Mouse (Mus musculus): ENCODE data around the gene Hoxd8. TPM values are rescaled to one million over a fixed set of nuclear protein-coding genes. Genes with fewer than 3 reads are reported as not detected.

Hoxd8 gene
- polyA plus RNA-seq, 1 experiment from 2014 or later, result 0.42 TPM

DNA sequence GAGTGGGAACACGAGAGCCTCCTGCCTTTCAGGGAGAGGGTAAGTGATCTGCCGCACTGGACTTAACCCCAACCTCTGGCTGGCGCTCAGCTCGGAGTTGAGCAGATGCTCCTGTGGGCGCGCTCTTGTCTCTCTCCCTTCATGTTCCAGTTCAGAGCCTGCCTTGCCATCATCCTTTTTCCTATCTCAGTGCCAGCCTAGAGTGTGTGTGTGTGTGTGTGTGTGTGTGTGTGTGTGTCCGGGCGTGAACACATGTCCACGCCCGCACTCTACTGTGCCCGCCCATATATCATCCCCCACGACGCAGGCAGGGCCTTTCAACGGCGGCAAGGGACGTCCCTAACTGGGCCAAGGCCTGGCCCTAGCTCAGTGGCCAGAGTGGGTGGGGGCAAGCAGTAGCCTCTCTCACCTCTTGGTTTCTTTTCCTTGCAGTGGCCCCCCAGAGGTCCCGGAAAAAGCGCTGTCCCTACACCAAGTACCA is 20.9 kb upstream of the Hoxd8 start:
- 2% methylated on average over 18 of the region's 18 CpGs for WGBS
- Histone ChIP-seq H3K4me3 (ENCODE audit: low read length) (no peak overlapping the region), H3K9me3 (replicated peaks; ENCODE audit: control insufficient read depth, low read length) (no peaks in the 10 kb centered on the region), H3K36me3 (ENCODE audit: control insufficient read depth, insufficient read depth) (no peaks in the 10 kb centered on the region), H3K27me3 (ENCODE audit: control insufficient read depth, insufficient read depth, low read length) (peaks cover 91% of the 10 kb centered on the region), H3K4me1 (ENCODE audit: control insufficient read depth, insufficient read depth, low read length) (no peaks in the 10 kb centered on the region), H3K4me2 (ENCODE audit: low read depth, low read length) (no peak overlapping the region), H3K9ac (ENCODE audit: low read length) (no peak overlapping the region), H3K27ac (ENCODE audit: low read length) (no peak overlapping the region)
- no peak for ATAC-seq (replicated peaks; ENCODE audit: extremely low read depth, insufficient read depth, low FRiP score)

GRCm38 (mm10) chr2:74684106-74684505 is 20.3 kb upstream of the Hoxd8 start:
- Histone ChIP-seq H3K4me3 (ENCODE audit: low read length) (no peak overlapping the region), H3K4me1 (ENCODE audit: control insufficient read depth, insufficient read depth, low read length) (no peaks in the 10 kb centered on the region), H3K36me3 (ENCODE audit: control insufficient read depth, insufficient read depth) (no peaks in the 10 kb centered on the region), H3K9me3 (replicated peaks; ENCODE audit: control insufficient read depth, low read length) (no peaks in the 10 kb centered on the region), H3K27me3 (ENCODE audit: control insufficient read depth, insufficient read depth, low read length) (peaks cover 89% of the 10 kb centered on the region), H3K4me2 (ENCODE audit: low read depth, low read length) (no peak overlapping the region), H3K9ac (ENCODE audit: low read length) (no peak overlapping the region), H3K27ac (ENCODE audit: low read length) (no peak overlapping the region)
- WGBS, result 3% methylated on average over 12 of the region's 12 CpGs
- no peak for ATAC-seq (replicated peaks; ENCODE audit: extremely low read depth, insufficient read depth, low FRiP score)

- peaks cover 89% of the 10 kb centered on the region for H3K27me3 ChIP-seq (ENCODE audit: control insufficient read depth, insufficient read depth, low read length)
- no peak overlapping the region for H3K4me3 ChIP-seq (ENCODE audit: low read length)
- ATAC-seq (replicated peaks; ENCODE audit: extremely low read depth, insufficient read depth, low FRiP score), result no peak
- H3K36me3 ChIP-seq (ENCODE audit: control insufficient read depth, insufficient read depth), result no peaks in the 10 kb centered on the region
- no peaks in the 10 kb centered on the region for H3K4me1 ChIP-seq (ENCODE audit: control insufficient read depth, insufficient read depth, low read length)
- H3K9me3 ChIP-seq (replicated peaks; ENCODE audit: control insufficient read depth, low read length), result no peaks in the 10 kb centered on the region
- no peak overlapping the region for H3K9ac ChIP-seq (ENCODE audit: low read length)
- WGBS, result 13% methylated on average over 4 of the region's 4 CpGs
- H3K4me2 ChIP-seq (ENCODE audit: low read depth, low read length), result no peak overlapping the region
- H3K27ac ChIP-seq (ENCODE audit: low read length), result no peak overlapping the region
These were observed 19.3 kb upstream of the Hoxd8 start for GRCm38 (mm10) chr2:74685059-74685603.

GRCm38 (mm10) chr2:74686301-74686987 is 18.0 kb upstream of the Hoxd8 start:
- ATAC-seq (replicated peaks; ENCODE audit: extremely low read depth, insufficient read depth, low FRiP score), result no peak
- Histone ChIP-seq H3K4me3 (ENCODE audit: low read length) (no peak overlapping the region), H3K9ac (ENCODE audit: low read length) (no peak overlapping the region), H3K36me3 (ENCODE audit: control insufficient read depth, insufficient read depth) (no peaks in the 10 kb centered on the region), H3K9me3 (replicated peaks; ENCODE audit: control insufficient read depth, low read length) (no peaks in the 10 kb centered on the region; the same call in 1 of the 2 replicates), H3K27me3 (ENCODE audit: control insufficient read depth, insufficient read depth, low read length) (peaks cover 83% of the 10 kb centered on the region), H3K4me1 (ENCODE audit: control insufficient read depth, insufficient read depth, low read length) (no peaks in the 10 kb centered on the region), H3K4me2 (ENCODE audit: low read depth, low read length) (no peak overlapping the region), H3K27ac (ENCODE audit: low read length) (no peak overlapping the region)
- WGBS, result 7% methylated on average over 17 of the region's 17 CpGs

GRCm38 (mm10) chr2:74686988-74687697 is 17.3 kb upstream of the Hoxd8 start:
- ATAC-seq (replicated peaks; ENCODE audit: extremely low read depth, insufficient read depth, low FRiP score), result no peak
- Histone ChIP-seq H3K36me3 (ENCODE audit: control insufficient read depth, insufficient read depth) (no peaks in the 10 kb centered on the region), H3K9ac (ENCODE audit: low read length) (no peak overlapping the region), H3K27ac (ENCODE audit: low read length) (no peak overlapping the region), H3K4me3 (ENCODE audit: low read length) (no peak overlapping the region), H3K4me1 (ENCODE audit: control insufficient read depth, insufficient read depth, low read length) (no peaks in the 10 kb centered on the region), H3K4me2 (ENCODE audit: low read depth, low read length) (no peak overlapping the region), H3K9me3 (replicated peaks; ENCODE audit: control insufficient read depth, low read length) (no peaks in the 10 kb centered on the region; the same call in 1 of the 2 replicates), H3K27me3 (ENCODE audit: control insufficient read depth, insufficient read depth, low read length) (peaks cover 83% of the 10 kb centered on the region)
- 2% methylated on average over 27 of the region's 27 CpGs for WGBS

- H3K4me1 ChIP-seq (ENCODE audit: control insufficient read depth, insufficient read depth, low read length), result no peaks in the 10 kb centered on the region
- H3K36me3 ChIP-seq (ENCODE audit: control insufficient read depth, insufficient read depth), result no peaks in the 10 kb centered on the region
- H3K4me3 ChIP-seq (ENCODE audit: low read length), result no peak overlapping the region
- WGBS, result 1% methylated on average over 31 of the region's 31 CpGs
- peaks cover 83% of the 10 kb centered on the region for H3K27me3 ChIP-seq (ENCODE audit: control insufficient read depth, insufficient read depth, low read length)
- ATAC-seq (replicated peaks; ENCODE audit: extremely low read depth, insufficient read depth, low FRiP score), result no peak
- H3K27ac ChIP-seq (ENCODE audit: low read length), result no peak overlapping the region
- no peaks in the 10 kb centered on the region; the same call in 1 of the 2 replicates for H3K9me3 ChIP-seq (replicated peaks; ENCODE audit: control insufficient read depth, low read length)
- no peak overlapping the region for H3K4me2 ChIP-seq (ENCODE audit: low read depth, low read length)
- no peak overlapping the region for H3K9ac ChIP-seq (ENCODE audit: low read length)
These were observed 16.5 kb upstream of the Hoxd8 start for GRCm38 (mm10) chr2:74687698-74688555.

DNA sequence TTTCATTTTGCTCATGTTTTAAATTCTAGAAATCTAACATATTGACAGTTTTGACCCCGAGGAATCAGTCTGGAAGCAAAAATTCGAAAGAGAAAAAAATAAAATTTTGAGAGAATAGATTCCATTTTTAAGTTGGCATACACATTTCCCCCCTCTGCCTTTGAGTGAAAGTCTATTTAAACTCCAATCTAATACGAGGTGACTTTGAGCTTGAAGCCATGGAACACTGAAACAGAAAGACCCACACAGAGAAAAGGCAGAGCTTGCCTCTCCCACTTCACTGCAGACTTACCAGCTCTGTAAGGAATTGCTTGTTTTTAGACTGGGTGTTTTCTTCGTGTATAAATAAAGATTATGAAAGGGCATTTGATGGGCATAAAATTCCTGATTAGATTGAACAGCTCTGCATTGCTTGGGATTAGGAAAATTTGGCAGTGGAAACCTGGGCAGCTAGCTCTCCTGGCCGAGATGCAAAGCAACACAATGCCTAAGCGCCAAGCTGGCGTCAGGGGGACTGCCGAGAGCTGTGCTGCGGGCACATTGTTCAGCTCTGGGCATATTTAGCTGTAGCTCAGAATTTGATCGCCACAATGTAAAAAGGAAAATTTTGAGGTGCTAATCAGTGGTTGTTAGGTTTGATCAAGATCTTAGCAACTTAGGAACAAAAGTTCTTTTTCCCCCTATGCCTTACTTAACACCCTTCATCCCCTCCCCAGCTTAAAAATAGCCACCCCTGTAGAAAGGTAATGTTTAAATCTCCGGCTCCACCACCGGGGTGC is 15.4 kb upstream of the Hoxd8 start:
- Histone ChIP-seq H3K4me3 (ENCODE audit: low read length) (no peak overlapping the region), H3K27ac (ENCODE audit: low read length) (no peak overlapping the region), H3K9ac (ENCODE audit: low read length) (no peak overlapping the region), H3K4me2 (ENCODE audit: low read depth, low read length) (no peak overlapping the region), H3K27me3 (ENCODE audit: control insufficient read depth, insufficient read depth, low read length) (peaks cover 84% of the 10 kb centered on the region), H3K36me3 (ENCODE audit: control insufficient read depth, insufficient read depth) (no peaks in the 10 kb centered on the region), H3K9me3 (replicated peaks; ENCODE audit: control insufficient read depth, low read length) (no peaks in the 10 kb centered on the region; the same call in 1 of the 2 replicates), H3K4me1 (ENCODE audit: control insufficient read depth, insufficient read depth, low read length) (no peaks in the 10 kb centered on the region)
- 6% methylated on average over 12 of the region's 12 CpGs for WGBS
- ATAC-seq (replicated peaks; ENCODE audit: extremely low read depth, insufficient read depth, low FRiP score), result no peak

- Histone ChIP-seq H3K27me3 (ENCODE audit: control insufficient read depth, insufficient read depth, low read length) (peaks cover 84% of the 10 kb centered on the region), H3K4me2 (ENCODE audit: low read depth, low read length) (no peak overlapping the region), H3K36me3 (ENCODE audit: control insufficient read depth, insufficient read depth) (no peaks in the 10 kb centered on the region), H3K4me1 (ENCODE audit: control insufficient read depth, insufficient read depth, low read length) (no peaks in the 10 kb centered on the region), H3K27ac (ENCODE audit: low read length) (no peak overlapping the region), H3K9me3 (replicated peaks; ENCODE audit: control insufficient read depth, low read length) (no peaks in the 10 kb centered on the region; the same call in 1 of the 2 replicates), H3K4me3 (ENCODE audit: low read length) (no peak overlapping the region), H3K9ac (ENCODE audit: low read length) (no peak overlapping the region)
- ATAC-seq (replicated peaks; ENCODE audit: extremely low read depth, insufficient read depth, low FRiP score), result no peak
- WGBS, result 2% methylated on average over 24 of the region's 24 CpGs
These were observed 14.7 kb upstream of the Hoxd8 start for GRCm38 (mm10) chr2:74689574-74690337.
